Mouse (Mus musculus): ENCODE data around the gene Gm20835.
"Not testable (repeated sequence)": the region's sequence is repeated elsewhere in the genome, so short reads cannot be mapped to it uniquely, and the experiment has no call there.

Gene Gm20835

GRCm38 (mm10) chrY:36735190-36735589 is at the start of gene Gm20835:
Gene Gm20835, minus strand, starts transcription at chrY:36735290.
- not testable (repeated sequence) for DNase-seq
